Mouse (Mus musculus) cerebellum, adult 2 months (tissue): ENCODE measurements at regions not wholly inside any gene's neighbourhood (a gene's known extent, or its start where the extent isn't known, plus 50 kb on each side); places are given as distances from the start of the nearest gene placed in this dataset.

ENCODE experiments used
- CTCF ChIP-seq: fragments of 200-500 bp; IDR thresholded peaks from 2 replicates; pipeline ENCODE4 v1.5.1; 2011; ENCODE audit warnings: low read depth, mild to moderate bottlenecking, control low read depth, low read length, moderate library complexity, borderline replicate concordance; ENCODE audit not compliant: insufficient read depth
- POLR2A ChIP-seq: fragments of 200-500 bp; IDR thresholded peaks from 2 replicates; pipeline ENCODE4 v1.6.1; 2011; ENCODE audit warnings: low read length, control low read depth, borderline replicate concordance; ENCODE audit not compliant: insufficient read depth

GRCm38 (mm10) chr11:23978300-23978699, 83.2 kb upstream of the Papolg start:
- TF ChIP-seq CTCF (no peak), POLR2A (no peak)
